Mouse (Mus musculus): ENCODE measurements around the gene Pcsk2.

Gene Pcsk2

GRCm38 (mm10) chr2:143724101-143724500, 178.1 kb downstream of the Pcsk2 start:
- in situ Hi-C loops (cut with MboI, MseI): no loop called here

- in situ Hi-C loops (cut with MboI, MseI): no loop called here
Observed at GRCm38 (mm10) chr2:143724720-143725119, 178.8 kb downstream of the Pcsk2 start.

GRCm38 (mm10) chr2:143732501-143732900, 186.5 kb downstream of the Pcsk2 start:
- in situ Hi-C loops (cut with MboI, MseI): no loop called here

- in situ Hi-C loops (cut with MboI, MseI): no loop called here
Observed at GRCm38 (mm10) chr2:143735442-143735841, 189.5 kb downstream of the Pcsk2 start.

DNA sequence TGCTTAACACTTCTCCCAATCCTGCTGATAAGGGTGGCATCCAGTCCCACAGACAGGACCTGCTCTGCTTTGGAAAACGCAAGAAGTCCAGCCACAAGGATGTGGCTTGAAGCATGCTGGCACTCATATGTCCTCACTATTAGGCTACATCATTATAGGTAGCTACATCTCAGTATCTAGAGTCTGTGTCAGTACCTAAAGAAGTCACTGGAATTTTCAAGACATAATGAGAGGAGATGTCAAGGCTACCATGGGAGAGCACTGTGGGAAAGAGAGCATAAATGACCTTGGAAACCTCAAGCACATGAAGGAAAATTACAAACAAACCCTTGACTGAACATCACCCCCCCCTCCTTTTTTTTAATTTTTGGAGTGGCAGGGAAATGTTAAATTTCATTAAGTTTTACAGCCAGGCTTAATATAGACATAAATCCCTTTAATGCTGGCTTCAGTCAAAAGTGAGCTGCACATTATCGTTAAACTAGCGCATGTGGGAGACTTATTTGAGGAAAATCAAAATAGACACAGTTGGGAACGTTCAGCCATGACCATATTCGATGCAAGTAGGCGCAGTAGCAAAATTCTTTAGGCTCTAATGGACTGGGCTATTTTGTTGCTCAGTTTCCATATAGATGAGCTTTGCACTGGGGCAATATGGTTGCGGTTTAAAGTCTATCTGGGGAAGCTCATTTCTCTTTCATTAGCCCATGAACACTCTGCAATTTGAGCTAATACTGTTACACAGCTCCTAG, 193.7 kb downstream of the Pcsk2 start:
- in situ Hi-C loops (cut with MboI, MseI): no loop called here

- in situ Hi-C loops (cut with MboI, MseI): no loop called here
Observed at GRCm38 (mm10) chr2:143742436-143742835, 196.5 kb downstream of the Pcsk2 start.

DNA sequence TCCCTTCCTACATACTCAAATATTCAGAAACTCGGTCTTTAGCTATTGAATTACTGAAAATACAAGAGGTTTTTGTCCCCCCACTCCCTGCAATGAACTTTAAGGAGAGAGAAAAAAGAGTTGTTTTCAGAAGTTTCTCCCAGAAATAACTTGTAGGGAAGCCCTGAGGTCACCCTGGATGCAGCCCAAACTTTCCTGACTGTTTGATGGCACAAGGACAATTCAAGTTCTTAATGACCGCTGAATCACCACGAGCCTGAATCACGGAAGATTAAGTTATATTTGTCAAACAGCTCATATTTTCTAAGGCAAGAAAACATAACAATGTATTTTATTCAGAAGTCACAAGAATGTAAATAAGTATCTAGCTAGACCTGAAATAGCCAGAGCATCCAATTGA, 197.1 kb downstream of the Pcsk2 start:
- in situ Hi-C loops (cut with MboI, MseI): no loop called here

- in situ Hi-C loops (cut with MboI, MseI): no loop called here
Observed at GRCm38 (mm10) chr2:143752051-143752788, 206.3 kb downstream of the Pcsk2 start.

- in situ Hi-C loops (cut with MboI, MseI): loop anchor here (25.0 kb wide), 1 partner anchor 1086 kb away; no protein-coding TSS in a partner anchor
Observed at GRCm38 (mm10) chr2:143776448-143776847, 230.5 kb downstream of the Pcsk2 start.

DNA sequence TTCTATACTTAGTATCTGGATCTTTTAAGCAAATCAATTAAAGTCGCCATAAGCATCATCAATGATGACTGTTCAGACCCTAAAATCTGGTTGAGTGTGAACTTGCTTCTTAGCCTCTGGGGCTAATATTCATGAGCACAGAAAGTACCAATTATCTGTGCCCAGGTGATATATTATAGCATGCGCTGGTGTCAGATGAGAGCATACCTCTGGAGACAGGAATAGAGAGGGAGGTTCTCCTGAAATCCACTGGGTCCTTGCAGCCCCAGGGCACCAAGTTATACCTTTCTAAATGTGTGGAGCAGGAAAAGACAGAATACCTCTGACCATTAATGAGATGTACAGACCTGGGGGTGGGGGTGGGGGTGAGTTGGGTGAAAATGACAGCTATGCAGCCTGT, 234.4 kb downstream of the Pcsk2 start:
- in situ Hi-C loops (cut with MboI, MseI): loop anchor here (25.0 kb wide), 1 partner anchor 1082 kb away; no protein-coding TSS in a partner anchor

DNA sequence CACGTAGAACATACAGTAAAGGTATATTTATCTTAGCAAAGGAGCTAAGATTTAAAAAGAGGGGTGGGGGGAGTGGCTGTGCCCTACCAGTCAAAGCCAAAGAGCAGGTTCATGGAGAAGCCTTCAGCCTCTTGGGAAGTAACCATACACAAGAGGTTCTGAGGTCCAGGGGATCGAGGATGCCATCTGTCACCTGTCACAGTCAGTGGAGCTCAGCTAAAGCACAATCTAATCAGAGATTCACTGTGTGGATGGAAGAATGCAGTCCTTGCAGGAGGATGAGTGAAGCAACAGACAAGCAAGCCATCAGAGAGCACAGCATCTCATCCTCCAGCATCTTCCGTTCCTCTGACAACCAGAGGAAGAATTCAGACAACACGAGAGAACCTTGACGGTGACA, 244.0 kb downstream of the Pcsk2 start:
- in situ Hi-C loops (cut with MboI, MseI): loop anchor here (25.0 kb wide), 1 partner anchor 1072 kb away; no protein-coding TSS in a partner anchor

DNA sequence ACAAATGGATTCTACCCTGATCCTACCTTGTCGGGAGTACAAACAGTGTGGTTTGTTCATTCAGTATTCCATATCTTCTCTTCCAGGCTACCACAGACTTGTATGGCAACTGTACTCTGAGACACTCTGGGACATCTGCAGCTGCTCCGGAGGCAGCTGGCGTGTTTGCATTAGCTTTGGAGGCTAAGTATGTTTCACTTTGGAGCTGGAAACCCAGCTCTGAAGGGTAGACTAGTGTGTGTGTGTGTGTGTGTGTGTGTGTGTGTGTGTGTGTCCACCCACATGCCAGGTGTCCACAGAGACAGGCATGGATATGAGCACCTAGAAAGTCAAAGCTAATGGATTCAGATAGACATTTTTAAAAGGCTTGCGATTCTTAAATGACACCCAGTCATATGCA, 249.9 kb downstream of the Pcsk2 start:
- in situ Hi-C loops (cut with MboI, MseI): loop anchor here (25.0 kb wide), 1 partner anchor 1066 kb away; no protein-coding TSS in a partner anchor

DNA sequence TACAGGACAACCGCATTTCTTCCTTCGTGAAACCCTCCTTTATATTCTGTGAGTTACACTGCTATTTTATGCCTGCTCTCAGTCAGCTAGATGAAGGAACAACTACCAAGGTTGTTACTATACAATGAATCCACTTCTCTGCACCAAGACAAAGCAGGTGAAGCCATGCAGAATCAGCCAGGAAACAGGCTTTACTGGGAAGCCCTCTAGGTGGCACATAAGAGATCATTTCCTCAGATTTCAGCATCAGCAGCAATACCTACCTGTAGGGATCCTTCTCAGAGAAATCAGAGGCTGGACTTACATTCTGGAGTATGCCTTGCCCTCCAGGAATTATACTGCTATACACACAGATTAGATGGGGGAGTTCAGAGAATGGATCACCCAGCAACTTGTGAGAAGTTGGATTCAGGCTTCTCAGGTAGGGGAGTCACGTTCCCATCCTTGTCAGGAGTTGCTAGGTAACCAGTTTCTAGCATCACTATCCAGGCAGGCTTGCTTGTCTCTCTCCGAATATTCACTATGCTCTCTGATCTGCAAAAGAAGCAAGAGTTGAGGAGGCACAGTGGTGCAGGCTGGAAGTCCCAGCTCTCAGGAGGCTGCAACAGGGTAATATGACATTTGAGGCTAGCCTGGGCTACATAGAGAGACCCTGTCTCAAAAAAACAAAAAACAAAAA, 250.5 kb downstream of the Pcsk2 start:
- in situ Hi-C loops (cut with MboI, MseI): loop anchor here (25.0 kb wide), 1 partner anchor 1066 kb away; no protein-coding TSS in a partner anchor

DNA sequence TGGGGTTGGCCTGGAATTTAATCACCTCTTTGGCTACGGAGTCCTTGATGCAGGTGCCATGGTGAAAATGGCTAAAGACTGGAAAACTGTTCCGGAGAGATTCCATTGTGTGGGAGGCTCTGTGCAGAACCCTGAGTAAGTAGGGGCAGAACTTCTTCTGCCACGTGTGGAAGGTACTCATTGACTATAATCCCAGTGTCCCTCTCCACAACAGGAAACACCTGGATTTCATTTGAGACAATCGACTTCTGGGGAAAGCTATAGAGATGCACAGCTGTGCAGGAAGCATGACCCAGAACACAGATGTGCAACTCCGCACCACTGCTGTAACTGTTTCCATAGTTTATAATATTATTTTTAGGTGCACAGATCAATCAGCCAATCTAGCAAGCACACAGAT, 255.1 kb downstream of the Pcsk2 start:
- in situ Hi-C loops (cut with MboI, MseI): no loop called here

GRCm38 (mm10) chr2:143806140-143806923, 260.4 kb downstream of the Pcsk2 start:
- in situ Hi-C loops (cut with MboI, MseI): no loop called here

DNA sequence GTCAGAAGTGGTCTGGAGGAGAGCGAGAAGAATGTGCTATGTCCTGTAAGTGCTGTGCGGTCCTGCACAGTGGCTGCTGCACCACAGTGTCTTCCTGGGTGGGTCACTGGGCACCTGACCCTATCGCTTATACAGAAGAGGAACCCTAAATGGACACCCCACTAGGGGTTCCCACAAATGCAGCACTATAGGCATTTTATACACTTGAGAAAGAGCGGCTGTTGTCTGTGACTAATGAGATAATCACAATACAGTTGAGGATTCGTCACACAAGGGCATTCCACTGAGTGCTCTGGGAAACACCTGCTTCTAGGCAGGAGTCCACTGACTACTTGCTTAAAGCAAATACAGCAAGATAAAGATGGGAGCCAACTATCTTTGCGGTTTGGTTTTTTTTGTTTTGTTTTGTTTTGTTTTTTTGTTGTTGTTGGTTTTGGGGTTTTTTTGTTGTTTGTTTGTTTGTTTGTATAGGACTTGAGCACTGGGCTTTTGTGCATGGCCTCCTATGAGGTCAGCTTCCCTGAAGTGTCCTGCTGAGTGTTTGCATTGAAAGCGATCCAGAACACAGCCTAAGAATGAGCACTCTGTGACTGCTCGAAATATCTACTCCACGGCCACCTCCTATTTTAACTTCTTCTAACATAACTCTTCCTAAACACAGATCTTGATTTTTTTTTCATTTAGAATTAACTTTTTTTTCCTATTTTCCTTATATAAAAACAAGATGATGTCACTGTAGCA, 261.1 kb downstream of the Pcsk2 start:
- in situ Hi-C loops (cut with MboI, MseI): no loop called here

DNA sequence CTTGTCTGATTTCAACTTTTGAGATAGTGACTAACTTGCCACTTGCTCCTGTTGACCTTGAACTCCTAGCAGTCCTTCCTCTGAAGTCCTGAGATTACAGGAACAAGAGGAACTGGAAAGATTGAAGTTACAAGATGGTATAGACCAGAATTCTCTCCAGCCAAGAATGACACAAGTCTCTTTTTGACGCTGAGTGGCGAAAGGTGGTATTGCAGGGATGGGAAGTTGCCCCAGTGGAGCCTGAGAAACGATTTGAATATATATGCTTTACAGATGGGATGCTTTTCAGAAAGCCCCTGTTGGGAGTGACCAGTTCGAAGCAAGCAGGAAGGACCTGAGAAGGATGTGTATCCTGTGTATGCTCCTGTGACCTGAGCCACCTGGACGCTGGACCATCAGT, 262.8 kb downstream of the Pcsk2 start:
- in situ Hi-C loops (cut with MboI, MseI): no loop called here

DNA sequence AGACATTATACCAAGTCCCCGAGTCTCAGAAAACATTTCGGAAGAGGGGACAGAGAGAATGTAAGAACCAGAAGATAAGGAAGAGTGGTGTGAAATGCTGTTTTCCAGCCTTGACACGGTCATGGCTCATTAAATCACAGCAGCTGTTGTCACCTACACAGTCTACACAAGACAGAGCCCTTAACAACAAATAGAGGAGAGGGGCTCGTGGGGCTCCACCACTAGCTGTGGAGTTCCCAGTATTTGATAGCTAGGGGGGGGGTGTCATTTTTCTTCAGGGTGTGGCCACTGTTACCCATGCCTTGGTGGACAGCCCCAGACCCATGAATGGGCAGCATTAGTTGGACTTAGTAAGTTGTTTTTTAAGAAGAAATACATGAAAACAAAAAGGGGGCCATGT, 266.3 kb downstream of the Pcsk2 start:
- in situ Hi-C loops (cut with MboI, MseI): no loop called here

DNA sequence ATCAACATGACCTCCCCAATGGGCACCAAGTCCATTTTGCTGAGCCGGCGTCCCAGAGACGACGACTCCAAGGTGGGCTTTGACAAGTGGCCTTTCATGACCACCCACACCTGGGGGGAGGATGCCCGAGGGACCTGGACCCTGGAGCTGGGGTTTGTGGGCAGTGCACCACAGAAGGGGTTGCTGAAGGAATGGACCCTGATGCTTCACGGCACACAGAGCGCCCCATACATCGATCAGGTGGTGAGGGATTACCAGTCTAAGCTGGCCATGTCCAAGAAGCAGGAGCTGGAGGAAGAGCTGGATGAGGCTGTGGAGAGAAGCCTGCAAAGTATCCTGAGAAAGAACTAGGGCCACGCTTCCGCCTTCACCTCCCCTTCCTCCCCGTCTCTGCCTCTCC, 267.5 kb downstream of the Pcsk2 start:
- in situ Hi-C loops (cut with MboI, MseI): no loop called here

DNA sequence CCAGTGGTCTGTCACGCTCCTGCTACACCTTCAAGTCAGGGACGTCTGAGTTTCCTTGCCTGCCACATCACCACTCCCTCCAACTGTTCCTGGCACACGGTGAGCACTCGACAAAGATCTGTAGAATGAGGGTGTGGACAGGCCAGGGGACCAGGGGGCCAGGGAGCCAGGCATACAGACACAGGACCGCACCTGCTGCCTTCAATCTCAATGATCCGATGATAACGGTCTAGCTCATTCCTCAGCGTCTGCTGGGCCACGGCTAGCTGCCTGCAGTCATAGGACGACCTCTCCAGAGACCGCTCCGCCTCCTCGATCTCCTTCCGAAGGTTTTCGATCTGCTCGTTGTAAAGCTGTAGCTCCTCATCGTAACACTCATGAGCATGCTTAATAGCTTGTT, 285.7 kb downstream of the Pcsk2 start:
- in situ Hi-C loops (cut with MboI, MseI): no loop called here

DNA sequence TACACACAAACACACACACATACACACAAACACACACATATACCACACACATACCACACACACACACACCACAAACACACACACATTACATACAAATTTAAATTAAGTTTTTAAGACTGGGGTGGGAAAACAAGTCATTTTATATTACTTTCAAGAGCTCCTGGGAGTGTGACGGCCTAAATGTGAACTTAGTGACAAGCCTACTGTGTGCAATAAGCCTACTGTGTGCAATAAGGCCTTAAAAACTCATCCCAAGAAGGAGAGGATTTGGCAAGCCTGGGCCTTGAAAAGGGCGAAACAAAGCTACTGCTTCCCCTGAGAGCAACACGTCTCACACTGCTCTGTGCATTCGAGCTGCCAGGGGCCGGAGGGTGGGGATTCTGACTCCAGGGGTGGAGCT, 286.8 kb downstream of the Pcsk2 start:
- in situ Hi-C loops (cut with MboI, MseI): no loop called here

Measured in T-helper 2 cell (primary cell).